23 mouse cellular contexts compared by ENCODE assay signal in genomic region chr11:54192275-54192674, GRCm38 (mm10). TPM values are rescaled to one million over a fixed set of nuclear protein-coding genes. Genes with fewer than 3 reads are reported as not detected.
"Had no signal": no experiment of that assay in that cellular context is flagged by ENCODE, and none has a peak within 500 bp of the region (broad histone marks: within the 10 kb centered on the region; RNA-seq: fewer than 3 reads in every experiment).

No protein-coding gene starts in this region.

- H3K4me3 ChIP-seq: neural tube, embryonic 13.5 days; neural tube, embryonic 15.5 days; stomach, embryonic 15.5 days had no signal

- H3K36me3 ChIP-seq: neural tube, embryonic 13.5 days; neural tube, embryonic 15.5 days; stomach, embryonic 15.5 days had no signal

- H3K4me1 ChIP-seq: neural tube, embryonic 13.5 days; neural tube, embryonic 15.5 days; stomach, embryonic 15.5 days had no signal

- H3K9ac ChIP-seq: neural tube, embryonic 13.5 days; neural tube, embryonic 15.5 days; stomach, embryonic 15.5 days had no signal

- H3K4me2 ChIP-seq: neural tube, embryonic 13.5 days; neural tube, embryonic 15.5 days; stomach, embryonic 15.5 days had no signal

- H3K27me3 ChIP-seq: neural tube, embryonic 13.5 days; neural tube, embryonic 15.5 days; stomach, embryonic 15.5 days had no signal

- H3K27ac ChIP-seq: neural tube, embryonic 13.5 days; neural tube, embryonic 15.5 days; stomach, embryonic 15.5 days; stomach, postnatal 0 days had no signal

- H3K9me3 ChIP-seq: neural tube, embryonic 13.5 days; neural tube, embryonic 15.5 days; stomach, embryonic 15.5 days had no signal

- DNase-seq: retina, postnatal 1 day; right cerebral cortex, adult 18-20 months; right cerebral cortex, postnatal 14 days; right cerebral cortex, postnatal 25 days; right cerebral cortex, postnatal 4 days; spleen, adult 18-20 months; thymus, adult 18-20 months; thymus, adult 2 months; thymus, postnatal 14 days; thymus, postnatal 25 days; thymus, postnatal 36 days; thymus, postnatal 4 days had no signal

RNA-seq across cellular contexts. Expression of gene Csf2, which starts 57.2 kb away (rescaled TPM):
- total RNA-seq: neutrophil, adult 5-6 weeks had no signal
- polyA plus RNA-seq: neural tube, embryonic 13.5 days; neural tube, embryonic 14.5 days; neural tube, embryonic 15.5 days; spleen, adult 2 months; stomach, embryonic 14.5 days; stomach, embryonic 16.5 days; stomach, postnatal 0 days; testis, adult 2 months; urinary bladder, adult 2 months had no signal
